Mouse (Mus musculus) 416B (cell line): Measurements from ENCODE around the gene Tuft1.
A peak's percentile ranks its signal among the peaks of the same experiment; 100 is the strongest.

ENCODE experiments used
- DNase-seq: peaks from one replicate; pipeline ENCODE4 v3.0.0; 2011; ENCODE audit warnings: low read depth

Tuft1 gene

DNA sequence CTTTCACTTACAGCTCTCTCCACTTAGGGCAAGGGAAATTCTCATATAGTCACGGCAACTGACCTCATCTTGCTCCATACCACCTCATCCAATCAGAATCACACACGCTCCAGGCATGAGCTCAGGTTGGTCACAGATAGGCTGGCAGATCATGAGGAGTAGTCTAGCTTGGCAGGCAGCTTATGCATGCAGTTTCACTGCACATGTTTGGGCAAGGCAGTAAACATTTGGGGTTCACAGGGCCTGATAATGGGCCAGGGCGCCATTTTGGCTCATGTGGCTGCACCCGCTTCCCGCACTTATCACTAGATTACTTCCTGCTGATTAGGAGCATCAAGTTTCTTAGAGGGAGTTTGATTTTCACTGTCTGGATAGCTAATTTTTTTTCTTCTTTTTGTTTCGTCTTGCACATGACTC is 62.8 kb downstream of the Tuft1 start:
- DNase-seq = peak; percentile 55

DNA sequence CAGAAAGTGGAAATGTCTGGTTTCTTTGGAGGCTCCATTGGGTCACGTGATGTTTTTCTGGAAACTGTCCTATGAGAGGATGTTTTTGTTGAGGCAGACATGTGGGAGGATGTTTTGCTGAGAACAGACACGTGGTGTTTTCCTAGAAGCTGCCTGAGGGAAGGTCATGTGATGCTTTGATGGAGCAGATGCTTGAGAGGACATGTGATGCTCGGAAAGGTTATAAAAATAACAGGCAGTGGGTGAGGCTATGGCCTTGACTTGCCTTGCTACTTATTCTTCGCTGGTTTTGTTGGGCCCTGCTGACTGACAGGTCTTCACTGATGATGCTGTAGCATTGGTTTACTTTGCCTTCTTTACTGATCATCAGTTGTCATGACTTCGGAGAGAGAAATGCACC is 67.6 kb downstream of the Tuft1 start:
- no peak for DNase-seq

DNA sequence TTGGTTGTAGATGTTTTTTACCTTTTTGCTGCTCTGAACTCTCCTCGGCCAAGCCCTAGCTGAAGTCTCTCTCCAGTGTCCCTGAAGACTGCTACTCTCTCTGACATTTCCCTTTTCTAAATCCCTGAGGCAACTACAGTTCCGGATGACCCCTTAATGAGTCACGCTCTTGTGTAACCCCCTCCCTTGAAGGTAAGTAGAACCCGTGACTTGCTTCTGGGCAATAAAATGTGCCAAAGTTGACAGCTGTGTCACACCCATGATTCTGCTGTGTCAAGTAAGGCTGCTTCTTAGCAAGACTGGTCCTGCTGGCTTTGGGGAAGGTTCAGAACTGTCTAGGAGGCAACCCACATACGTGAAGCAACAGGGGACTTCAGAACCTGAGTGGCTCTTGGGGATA is 70.7 kb downstream of the Tuft1 start:
- peak; percentile 94 for DNase-seq

DNA sequence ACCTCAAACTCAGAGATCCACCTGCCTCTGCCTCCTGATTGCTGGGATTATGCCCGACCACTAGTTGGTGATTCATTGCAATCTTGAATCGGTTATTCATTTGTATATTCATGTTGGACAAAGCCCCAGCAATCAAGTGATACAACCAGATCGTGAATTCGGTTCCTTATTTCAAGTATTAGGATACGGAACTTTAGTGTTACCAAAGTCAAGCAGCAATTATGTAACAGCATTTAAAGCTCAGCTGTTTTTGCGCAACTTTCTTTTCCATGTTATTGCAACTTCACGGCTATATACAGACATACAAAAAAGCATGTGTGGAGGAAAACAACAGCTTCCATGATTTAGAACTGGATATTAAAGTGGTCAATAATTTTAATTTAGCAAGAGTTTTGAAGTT is 75.7 kb downstream of the Tuft1 start:
- peak; percentile 69 for DNase-seq

DNA sequence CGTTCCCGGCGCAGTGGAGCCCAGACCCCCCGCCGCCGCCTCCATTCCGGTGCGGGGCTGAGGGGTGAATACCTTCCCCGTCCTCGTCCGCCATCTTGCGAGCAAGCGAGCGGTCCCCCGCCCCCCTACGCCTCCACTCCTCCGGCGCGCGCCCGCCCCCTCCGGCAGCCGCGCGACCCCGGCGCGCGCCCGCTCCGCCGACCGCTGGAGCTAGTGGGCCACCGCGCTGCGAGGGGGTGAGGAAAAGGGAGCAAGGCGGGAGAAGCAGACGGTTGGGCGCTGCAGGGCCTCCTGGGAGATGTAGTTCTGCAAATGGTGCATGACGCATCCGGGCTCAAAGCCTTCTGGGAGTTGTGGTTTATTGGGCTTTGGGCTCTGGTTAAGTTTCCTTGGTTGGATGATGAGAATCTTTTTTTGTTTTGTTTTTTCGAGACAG is 76.2 kb downstream of the Tuft1 start, which contains the start of gene Snx27:
Snx27 (minus strand) TSS at position 261 of the 436 bp plus-strand sequence.
- peak; percentile 93 for DNase-seq

DNA sequence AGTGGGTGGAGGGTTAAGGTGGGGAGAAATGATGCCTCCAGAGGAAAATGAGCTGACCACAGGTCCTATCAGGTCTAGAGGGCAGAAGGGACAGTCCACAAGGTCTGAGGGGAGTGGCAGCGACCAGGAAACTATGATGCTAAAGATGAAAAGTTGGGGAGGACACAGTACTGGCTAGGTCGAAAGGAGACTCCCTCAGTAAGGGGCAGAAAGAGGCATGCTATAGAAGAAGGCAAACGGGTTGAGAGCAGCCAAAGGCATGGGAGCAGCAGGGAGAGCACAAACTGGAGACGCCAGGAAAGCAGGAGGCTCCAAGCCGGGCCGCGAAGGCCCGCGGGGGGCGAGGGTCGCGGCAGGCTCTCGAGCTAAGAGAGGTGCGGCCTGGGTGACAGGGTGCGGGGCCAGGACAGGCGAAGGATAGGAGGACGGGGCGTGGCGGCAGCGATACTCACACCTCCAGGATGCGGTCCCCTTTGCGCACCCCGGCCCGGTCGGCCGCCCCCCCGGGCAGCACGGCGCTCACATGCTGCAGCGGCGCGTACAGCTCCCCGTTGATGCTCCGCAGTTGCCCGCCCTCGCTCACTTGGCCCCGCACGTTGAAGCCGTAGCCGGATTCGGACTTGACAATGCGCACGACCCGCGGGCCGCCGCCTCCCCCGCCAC is 76.7 kb downstream of the Tuft1 start:
- peak; percentile 65 for DNase-seq

DNA sequence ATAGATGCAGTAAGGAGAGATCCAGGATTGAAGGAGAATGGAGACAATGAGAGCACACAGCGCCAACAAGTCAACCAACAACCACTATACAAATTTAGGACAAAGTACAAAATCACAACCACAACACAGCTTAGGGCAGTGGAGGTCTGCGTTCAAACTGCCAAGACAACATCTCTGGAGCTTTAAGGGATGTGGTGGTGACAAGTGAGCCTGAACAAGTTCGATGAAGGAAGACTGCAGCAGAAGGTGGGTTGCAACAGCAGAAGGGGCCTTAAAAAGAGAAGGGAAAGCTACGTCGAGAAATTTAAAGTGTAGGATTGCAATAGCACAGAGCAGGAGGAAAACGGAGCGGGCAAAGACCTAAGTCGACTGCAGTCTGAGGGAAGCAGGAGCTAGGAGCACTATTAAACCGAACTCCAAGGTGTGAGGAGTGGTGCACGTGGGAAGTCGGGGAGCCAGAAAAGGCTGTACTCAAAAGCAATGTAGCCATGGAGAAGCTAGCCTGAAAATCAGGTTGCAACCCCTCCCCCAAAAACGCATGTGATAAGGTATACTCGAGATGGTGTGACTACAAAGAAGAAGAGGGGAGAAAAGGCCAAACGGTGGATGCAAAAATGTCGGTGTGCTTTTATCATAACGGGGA is 77.4 kb downstream of the Tuft1 start:
- peak; percentile 41 for DNase-seq

DNA sequence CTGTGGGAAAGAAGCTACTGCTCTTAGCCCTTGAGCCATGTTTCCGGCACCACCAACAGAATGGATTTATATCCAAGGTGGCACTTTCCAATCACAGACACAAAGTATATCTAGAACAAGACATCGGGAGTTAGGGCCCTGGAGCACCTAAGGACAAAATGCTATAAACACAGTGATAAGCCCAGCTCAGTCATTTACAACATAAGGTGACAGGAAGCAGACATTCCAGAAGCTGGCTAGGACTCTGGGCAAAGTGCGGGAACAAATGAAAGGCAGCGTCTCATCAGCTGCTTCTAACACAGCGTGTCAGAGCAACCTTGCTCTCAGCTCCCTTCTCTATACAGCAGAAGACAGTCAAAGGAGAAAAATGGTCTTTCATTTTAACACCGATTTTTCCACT is 84.2 kb downstream of the Tuft1 start:
- DNase-seq = no peak

DNA sequence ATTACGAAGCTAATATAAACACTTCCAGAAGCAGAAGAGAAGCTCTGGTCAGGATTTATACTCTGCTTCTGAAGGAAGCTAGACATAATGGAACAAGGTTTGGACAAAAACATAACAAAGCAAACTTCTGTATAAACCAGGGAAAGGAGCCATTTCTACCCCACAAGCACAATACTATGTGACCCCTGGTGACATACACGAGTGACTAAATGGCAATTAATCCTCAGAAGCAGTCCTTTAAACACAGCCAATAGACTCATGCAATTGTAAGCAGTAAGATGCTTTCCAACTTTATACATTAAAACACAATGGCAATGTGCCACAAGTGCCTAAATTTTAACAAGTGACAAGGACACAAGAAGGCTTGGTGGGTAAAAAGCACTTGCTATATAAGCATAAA is 91.4 kb downstream of the Tuft1 start:
- no peak for DNase-seq

DNA sequence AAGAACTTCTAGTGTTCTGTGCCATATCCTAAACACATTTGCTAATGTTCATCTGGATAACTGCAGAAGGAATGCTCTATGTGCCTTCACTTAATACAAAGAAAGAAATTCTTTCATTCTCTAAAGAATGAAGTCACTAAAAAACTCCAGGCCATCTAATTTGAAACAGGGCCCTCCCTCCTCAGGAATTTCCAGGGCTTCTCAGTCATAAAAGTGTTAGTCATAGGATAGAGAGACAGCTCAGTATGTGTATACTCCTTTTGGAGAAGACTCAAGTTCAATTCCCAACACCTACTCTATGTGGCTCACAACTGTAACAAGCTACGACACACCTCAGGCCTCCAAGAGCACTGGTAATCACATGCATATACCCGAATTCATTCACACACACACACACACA is 93.1 kb downstream of the Tuft1 start:
- DNase-seq = peak; percentile 36

DNA sequence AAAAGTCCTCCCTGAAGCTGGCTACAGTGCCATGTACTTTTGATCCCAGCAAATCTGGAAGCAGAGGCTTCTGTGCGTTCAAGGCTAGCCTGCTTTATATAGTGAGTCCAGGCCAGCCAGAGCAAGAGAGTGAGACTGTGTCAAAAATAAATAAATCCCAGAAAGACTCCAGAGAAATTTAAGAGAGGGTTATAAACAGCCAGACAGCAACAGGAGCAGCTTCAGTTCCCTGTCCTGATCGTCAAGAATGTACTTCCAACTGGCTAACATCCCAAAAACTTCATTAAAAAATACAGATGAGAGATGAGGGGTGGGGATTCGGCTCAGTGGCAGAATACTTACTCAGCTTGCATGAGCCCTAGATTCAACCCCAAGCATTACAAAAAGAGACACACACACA is 93.5 kb downstream of the Tuft1 start:
- DNase-seq = no peak

DNA sequence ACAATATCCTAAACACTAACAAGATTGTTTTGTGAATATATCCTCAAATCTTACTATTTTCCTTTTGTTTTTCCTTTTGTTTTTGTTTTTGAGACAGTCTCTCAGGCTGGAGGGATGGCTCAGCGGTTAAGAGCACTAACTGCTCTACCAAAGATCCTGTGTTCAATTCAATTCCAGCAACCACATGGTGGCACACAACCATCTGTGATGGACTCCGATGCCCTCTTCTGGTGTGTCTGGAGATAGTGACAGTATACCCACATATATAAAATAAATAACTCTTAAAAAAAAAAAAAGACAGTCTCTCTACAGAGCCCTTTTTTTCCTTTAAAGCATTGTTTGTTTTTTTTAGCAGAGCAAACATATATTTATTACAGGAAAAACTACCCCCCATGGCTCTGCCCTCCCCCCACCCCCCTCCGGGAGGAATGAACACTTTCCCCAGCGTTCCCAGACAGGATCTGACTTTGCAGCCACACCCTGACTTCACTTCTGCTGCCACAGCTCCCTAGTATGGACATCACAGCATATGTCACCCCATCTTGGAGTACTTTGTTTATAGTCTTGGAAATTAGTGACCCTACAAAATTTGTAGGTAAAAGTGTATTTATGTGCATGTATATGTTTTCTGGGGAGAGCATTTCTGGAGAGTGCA is 94.2 kb downstream of the Tuft1 start:
- no peak for DNase-seq

DNA sequence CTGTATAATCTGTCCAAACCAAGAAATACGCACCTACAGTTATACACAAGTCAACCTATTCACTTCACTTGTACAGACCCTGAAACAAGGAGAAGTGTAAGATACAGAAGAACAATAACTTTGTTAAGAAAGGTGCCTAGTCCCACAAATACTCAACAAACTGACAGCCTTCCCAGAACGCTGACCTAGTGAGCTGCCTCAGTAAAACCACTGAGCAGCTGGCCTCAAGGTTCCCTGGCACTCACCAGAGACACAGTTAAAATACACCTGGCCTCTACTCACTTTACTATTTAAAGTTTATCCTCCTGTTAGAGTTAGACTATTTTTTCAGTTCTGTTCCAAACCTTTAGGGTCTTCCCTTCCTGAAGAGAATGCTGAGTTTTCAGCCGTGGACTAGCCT is 95.5 kb downstream of the Tuft1 start:
- DNase-seq = no peak
